Mouse (Mus musculus) megakaryocyte-erythroid progenitor cell, adult 5-6 weeks (primary cell): ENCODE data around the gene Wdr48. TPM values are rescaled to one million over a fixed set of nuclear protein-coding genes. Genes with fewer than 3 reads are reported as not detected.

Source experiments
- ATAC-seq: replicated peaks from 2 replicates; pipeline ENCODE4 v1.8.0; 2016; ENCODE audit warnings: mild to moderate bottlenecking, inconsistent platforms; ENCODE audit not compliant: severe bottlenecking, poor library complexity, low FRiP score, low TSS enrichment
- total RNA-seq, 2 experiments: library from RNA; stranded (forward) in 1 of 2; stranded (reverse) in 1 of 2; fragments of 200-1000, 215-1000 nt in 1 of 2; fragments of >200 nt in 1 of 2; fragmentation: Nextera tagmentation in 1 of 2; gene quantifications; 2 replicates each; pipeline ENCODE4 v1.2.3; 2014 to 2017

The Wdr48 gene
- total RNA-seq, 2 experiments from 2014 or later: 27.2 to 49.3 TPM

DNA sequence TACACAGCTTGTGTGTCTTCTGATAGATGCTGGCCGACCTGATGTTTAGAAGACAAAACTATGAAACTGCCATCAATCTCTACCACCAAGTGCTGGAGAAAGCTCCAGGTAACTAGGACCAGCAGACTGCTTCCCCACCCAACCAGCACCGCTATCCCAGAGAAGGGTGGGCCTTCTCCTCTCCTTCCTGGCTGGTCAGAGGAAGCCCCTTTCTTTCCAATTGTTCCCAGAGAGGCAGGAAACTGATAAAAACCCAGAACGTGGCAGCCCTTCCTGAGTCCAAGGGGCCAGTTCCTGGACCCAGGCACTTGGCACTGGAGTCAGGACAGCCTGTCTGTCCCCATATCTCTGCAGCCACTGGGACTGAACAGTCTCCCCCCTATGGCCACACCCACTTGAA lies 69.5 kb downstream of the Wdr48 start:
- ATAC-seq: no peak

DNA sequence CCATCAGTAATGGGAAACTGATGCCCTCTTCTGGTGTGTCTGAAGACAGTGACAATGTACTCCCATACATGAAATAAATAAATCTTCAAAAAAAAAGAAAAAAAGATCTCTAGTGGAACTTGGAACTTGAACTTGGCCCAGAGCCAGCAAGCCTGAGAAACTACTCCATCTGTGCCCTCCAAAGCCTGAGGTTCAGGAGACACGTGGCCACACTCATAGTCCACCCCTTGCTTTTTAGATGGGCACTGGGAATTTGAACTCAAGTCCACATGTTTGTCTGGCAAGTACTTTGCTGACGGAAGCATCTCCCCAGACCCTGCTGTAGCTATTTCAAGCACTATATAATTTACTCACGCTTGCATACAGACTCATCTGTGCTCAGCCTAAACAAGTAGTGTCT lies 70.5 kb downstream of the Wdr48 start:
- no peak for ATAC-seq

DNA sequence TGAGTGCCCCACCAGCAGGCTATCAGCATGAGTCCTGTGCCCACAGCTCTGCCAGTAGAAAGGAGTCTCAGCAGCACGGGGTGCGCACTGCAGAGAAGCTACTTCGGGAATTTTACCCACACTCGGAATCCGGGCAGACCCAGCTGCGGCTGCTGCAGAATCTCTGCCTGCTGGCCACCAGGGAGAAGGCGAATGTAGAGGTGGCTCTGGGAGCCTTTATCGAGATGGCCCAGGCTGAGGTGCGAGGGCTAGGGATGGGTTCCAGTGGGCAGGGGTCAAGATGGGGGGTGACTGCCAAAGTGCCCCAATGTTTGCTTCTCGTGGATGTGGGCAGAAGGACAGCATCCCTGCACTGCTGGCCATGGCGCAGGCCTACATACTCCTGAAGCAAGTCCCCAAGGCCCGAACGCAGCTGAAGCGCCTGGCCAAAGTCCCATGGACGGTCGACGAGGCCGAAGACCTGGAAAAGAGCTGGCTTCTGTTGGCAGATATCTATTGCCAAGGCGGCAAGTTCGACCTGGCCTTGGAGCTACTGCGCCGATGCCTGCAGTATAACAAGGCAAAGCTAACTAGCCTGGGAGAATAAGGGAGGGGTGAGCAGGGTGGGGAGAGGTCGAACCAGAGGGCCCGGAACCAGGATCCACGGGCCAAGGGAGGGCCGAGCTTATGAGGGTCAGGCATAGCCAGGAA lies 71.7 kb downstream of the Wdr48 start:
- no peak for ATAC-seq

DNA sequence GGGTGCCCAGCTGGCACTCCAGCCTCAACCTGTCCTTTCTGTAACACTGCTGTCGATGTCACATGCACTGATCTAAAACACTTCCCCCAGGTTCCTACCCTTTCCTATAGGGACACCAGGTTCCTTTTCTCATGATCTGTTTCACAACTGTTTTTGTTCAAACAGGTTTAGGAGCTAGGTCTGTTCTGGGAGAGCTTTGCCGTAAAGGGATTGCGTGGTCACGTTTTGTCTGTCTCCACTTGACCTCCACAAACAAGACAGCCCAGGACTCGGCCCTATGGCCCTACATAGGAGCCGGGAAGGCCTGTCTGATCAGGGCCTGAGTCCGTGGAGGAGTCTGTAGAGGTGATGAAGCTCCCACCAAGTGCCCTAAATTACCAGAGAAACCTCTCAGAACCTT lies 75.1 kb downstream of the Wdr48 start:
- no peak for ATAC-seq

DNA sequence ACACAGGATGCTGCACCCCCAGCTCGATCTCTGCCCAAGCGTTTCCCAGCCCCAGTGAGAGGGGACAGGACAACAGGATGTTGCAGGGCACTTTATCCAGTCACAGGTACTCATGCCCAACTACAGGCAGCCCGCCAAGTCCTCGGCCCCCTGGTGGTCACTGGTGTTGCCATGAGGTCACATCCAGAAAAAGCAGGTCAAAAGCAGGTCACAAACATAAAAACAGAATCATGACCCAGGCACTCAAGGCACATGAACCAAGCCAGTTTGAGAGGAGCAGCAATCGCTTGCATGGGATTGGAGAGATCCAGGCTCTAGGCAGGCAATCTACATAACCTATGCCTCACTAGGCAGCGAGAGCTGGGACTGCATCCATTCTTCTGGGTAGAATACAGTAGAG lies 75.5 kb downstream of the Wdr48 start:
- ATAC-seq: no peak

DNA sequence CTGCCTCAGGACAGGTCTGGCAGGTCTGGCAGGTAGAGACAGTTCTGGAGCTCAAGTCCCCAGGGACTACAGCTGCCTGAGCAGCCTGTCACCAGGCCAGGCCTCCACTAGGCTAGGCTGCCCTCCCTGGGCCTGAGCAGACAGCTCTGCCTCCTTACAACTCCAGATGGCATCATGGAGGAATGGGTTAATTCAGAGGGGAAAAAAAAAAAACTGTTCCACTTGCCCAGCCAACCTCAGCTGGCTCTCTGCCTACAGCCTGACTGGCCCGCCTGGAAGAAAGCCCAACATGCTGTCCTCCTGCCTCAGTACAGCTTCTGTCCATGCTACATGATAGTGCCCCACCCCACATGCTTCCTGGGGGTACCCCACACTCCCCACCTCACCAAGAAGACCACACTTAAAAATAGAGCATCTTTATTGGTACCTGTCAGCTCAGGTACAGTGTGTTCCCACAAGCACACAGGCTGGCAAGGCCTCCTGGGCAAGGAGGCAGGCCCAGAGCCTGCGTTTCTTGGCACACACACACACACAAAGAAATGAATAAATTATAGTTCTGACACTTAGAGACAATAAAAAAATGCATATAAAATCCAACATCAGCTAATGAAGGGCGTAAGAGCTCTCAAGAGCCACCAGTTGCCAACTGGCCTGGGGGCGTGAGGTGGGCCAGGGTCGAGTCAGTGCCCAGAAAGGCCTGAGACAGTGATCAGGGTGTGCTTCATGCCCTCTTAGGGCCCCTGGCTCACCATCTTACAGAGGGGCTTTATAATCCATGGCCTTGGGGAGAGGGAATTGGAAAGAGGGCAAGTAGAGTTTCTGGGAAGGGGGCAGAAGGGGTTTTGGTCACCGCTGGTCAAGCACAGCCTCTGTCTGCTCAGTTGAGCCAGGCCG lies 76.3 kb downstream of the Wdr48 start:
- ATAC-seq: no peak

DNA sequence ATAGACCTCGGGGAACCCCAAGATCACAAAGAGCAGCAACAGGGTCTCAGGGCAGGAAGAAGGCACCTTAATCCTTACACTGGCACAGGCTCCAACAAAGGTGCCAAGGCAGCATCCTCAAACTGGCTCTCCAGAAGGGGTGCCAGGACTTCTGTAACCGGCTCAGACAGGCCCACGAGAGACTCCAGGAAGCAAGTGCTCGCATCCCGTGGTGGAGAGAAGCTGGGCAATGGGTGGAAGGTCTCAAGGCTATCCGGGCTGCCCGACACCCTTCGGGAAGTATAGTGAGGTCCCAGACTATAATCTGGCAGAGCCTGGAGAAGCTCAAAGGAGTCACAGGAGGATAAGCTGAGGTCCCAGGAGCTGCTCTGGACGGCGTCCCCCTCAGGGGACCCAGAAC lies 77.5 kb downstream of the Wdr48 start:
- no peak for ATAC-seq

DNA sequence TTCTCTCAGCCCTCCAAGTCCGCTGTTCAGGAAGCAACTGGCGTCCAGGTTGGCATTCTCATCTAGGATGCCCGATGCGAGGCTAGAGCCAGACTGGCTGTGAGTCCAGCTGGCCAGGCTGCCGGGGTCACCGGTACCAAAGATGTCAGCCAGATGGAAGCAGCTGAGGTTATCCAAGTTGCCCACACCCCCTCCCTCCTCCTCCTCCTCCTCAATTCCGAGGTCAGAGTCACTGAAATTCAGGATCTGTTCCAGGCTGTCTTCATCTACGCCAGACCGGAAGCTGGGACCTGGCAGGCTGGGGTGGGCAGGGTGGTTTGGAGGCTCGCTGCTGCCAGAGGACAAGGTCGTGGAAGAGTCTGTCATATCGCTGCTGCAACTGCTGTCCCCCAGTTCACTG lies 77.9 kb downstream of the Wdr48 start:
- no peak for ATAC-seq

DNA sequence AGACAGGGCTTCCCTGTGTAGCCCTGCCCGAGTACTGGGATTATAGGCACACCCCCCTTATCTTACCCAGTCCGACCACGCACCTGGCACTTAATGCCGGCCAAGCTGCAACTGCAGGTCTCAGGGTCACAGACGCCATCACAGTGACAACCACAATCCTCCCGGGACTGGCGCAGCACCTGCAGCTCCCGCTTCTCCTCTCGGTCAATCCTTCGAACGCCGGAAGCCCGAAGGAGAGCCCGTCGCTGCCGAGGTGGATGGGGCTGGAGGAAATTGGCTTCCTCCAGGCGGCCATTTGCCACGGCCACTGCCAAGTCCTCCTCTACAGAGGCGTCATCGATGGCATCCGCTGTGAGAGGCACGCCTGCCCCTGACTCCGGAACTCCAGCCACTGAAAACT lies 78.6 kb downstream of the Wdr48 start:
- ATAC-seq: no peak

DNA sequence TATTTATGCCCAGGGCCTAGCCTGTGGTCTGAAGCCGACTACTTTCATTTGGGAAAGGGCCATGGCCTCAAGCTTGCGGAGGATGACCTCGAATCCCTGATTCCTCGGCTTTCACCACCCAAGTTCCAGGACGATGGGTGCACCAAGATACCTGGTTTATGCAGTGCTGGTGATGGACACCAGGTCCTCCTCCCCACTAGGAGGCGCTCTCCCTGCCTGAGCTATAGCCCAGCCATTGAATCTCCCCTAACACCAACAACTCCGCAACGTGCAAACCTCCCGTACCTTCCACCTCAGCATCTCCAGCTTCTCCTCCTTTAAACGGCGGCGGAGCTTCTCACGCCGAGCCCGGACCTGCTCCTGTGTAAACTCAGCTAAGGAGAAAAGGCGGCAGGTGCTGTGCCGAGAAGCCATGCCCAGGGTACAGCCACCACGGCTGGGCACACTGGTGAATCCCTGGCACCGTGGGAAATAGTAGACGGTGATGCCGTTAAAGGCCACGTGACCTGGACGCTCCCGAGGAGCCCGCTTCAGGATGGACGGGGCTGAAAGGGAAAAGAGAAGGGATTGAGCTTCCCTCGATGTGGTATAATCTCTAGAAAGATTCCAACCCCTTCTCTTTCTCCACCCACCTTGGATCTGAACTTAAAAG lies 79.3 kb downstream of the Wdr48 start:
- no peak for ATAC-seq

DNA sequence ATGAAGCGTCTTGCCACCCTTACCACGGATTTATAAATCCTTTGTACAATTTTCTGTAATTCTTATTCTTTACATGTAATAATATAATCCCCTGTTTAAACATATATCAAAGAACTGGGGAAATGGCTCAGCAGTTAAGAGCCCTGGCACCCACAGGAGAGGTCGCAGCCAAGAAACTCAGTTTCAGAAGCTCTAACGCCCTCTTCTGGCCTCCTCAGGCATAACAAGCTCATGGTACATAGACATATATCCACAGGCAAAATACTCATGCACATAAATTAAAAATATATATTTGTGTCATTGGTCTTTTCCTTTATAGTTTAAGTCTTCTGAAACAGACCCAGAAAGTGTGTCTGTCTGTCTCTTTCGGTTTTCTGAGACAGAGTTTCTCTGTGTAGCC lies 79.9 kb downstream of the Wdr48 start:
- ATAC-seq: no peak

DNA sequence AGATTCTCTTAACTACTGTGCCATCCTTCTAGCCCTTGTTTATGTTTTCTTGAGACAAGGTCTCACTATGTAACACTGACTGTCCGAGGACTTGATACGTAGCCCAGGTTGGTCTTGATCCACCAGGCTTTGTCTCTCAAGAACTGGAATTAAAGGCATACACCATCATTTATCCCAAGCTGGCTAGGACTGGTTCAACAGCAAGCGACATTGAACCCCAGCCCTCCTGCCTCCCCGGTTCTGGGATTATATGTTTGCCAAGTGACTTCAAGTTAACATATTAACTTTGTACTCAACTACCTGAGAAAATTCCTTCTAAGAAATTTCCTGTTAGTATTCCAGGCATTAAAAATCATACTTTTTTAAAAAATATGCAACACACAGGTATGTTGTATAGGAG lies 80.6 kb downstream of the Wdr48 start:
- no peak for ATAC-seq

Other genes starting within 250 kb of the Wdr48 start
- not detected in 2 replicates for gene Scn10a, start 175.6 kb upstream of the Wdr48 start, total RNA-seq (2014; fragmentation: Nextera tagmentation)
- gene Scn10a, start 175.6 kb upstream of the Wdr48 start, total RNA-seq (2017): not detected in 2 replicates
- not detected in 2 replicates for gene Scn11a, start 69.4 kb upstream of the Wdr48 start, total RNA-seq (2014; fragmentation: Nextera tagmentation)
- not detected in 2 replicates for gene Scn11a, start 69.4 kb upstream of the Wdr48 start, total RNA-seq (2017)
- 8.9 and 11.4 TPM in 2 replicates for gene Gorasp1, start 42.7 kb downstream of the Wdr48 start, total RNA-seq (2014; fragmentation: Nextera tagmentation)
- gene Gorasp1, start 42.7 kb downstream of the Wdr48 start, total RNA-seq (2017): 4.8 and 7.8 TPM in 2 replicates
- gene Ttc21a, start 42.7 kb downstream of the Wdr48 start, total RNA-seq (2014; fragmentation: Nextera tagmentation): not detected in 2 replicates
- not detected in 2 replicates for gene Ttc21a, start 42.7 kb downstream of the Wdr48 start, total RNA-seq (2017)
- 1.6 and 3.1 TPM in 2 replicates for gene Csrnp1, start 89.8 kb downstream of the Wdr48 start, total RNA-seq (2014; fragmentation: Nextera tagmentation)
- 8.0 and 15.6 TPM in 2 replicates for gene Csrnp1, start 89.8 kb downstream of the Wdr48 start, total RNA-seq (2017)
- gene Xirp1, start 128.7 kb downstream of the Wdr48 start, total RNA-seq (2014; fragmentation: Nextera tagmentation): not detected in 2 replicates
- not detected in 2 replicates for gene Xirp1, start 128.7 kb downstream of the Wdr48 start, total RNA-seq (2017)
- 0.17 TPM in 1 of 2 replicates, not detected in the other for gene Cx3cr1, start 175.0 kb downstream of the Wdr48 start, total RNA-seq (2014; fragmentation: Nextera tagmentation)
- 1.4 and 2.1 TPM in 2 replicates for gene Cx3cr1, start 175.0 kb downstream of the Wdr48 start, total RNA-seq (2017)
- gene Ccr8, start 197.2 kb downstream of the Wdr48 start, total RNA-seq (2014; fragmentation: Nextera tagmentation): not detected in 2 replicates
- gene Ccr8, start 197.2 kb downstream of the Wdr48 start, total RNA-seq (2017): not detected in 2 replicates
- 80.7 and 95.7 TPM in 2 replicates for gene Slc25a38, start 215.5 kb downstream of the Wdr48 start, total RNA-seq (2014; fragmentation: Nextera tagmentation)
- 57.5 and 88.7 TPM in 2 replicates for gene Slc25a38, start 215.5 kb downstream of the Wdr48 start, total RNA-seq (2017)
- gene Rpsa, start 232.8 kb downstream of the Wdr48 start, total RNA-seq (2014; fragmentation: Nextera tagmentation): 3,355 and 3,656 TPM in 2 replicates
- 5,426 and 6,681 TPM in 2 replicates for gene Rpsa, start 232.8 kb downstream of the Wdr48 start, total RNA-seq (2017)